Mouse (Mus musculus): ENCODE measurements around the gene Cpb2. TPM values are rescaled to one million over a fixed set of nuclear protein-coding genes. Genes with fewer than 3 reads are reported as not detected.

Gene Cpb2
- polyA plus RNA-seq, 1 experiment from 2014 or later: not detected

GRCm38 (mm10) chr14:75213752-75214151 is 28.3 kb upstream of the Cpb2 start:
- WGBS: 80% methylated on average over 11 of the region's 11 CpGs
- ATAC-seq (ENCODE audit: low read depth): no peak

GRCm38 (mm10) chr14:75218843-75219242 is 23.2 kb upstream of the Cpb2 start:
- H3K9me3 ChIP-seq (ENCODE audit: control insufficient read depth, low read length): no peaks in the 10 kb centered on the region
- H3K9ac ChIP-seq (ENCODE audit: low read depth, low read length): no peak overlapping the region
- no peak overlapping the region for H3K27ac ChIP-seq (replicated peaks; ENCODE audit: low read depth, low read length)
- no peak for ATAC-seq (ENCODE audit: low read depth)
- H3K4me3 ChIP-seq (ENCODE audit: low read depth, low read length): no peak overlapping the region
- H3K27me3 ChIP-seq (replicated peaks; ENCODE audit: control insufficient read depth, insufficient read depth, low read length): no peaks in the 10 kb centered on the region
- no peak for DNase-seq (ENCODE audit: low spot score)
- no peaks in the 10 kb centered on the region for H3K4me1 ChIP-seq (ENCODE audit: control insufficient read depth, insufficient read depth, low read length)
- H3K4me2 ChIP-seq (ENCODE audit: low read depth, low read length): no peak overlapping the region
- WGBS: 96% methylated on average over 2 of the region's 2 CpGs
- no peaks in the 10 kb centered on the region for H3K36me3 ChIP-seq (ENCODE audit: control insufficient read depth, insufficient read depth, low read length)

More at GRCm38 (mm10) chr14:75213752-75214151, 28.3 kb upstream of the Cpb2 start:
- no peaks in the 10 kb centered on the region for H3K27me3 ChIP-seq (replicated peaks; ENCODE audit: control insufficient read depth, insufficient read depth, low read length)
- H3K36me3 ChIP-seq (ENCODE audit: control insufficient read depth, insufficient read depth, low read length): no peaks in the 10 kb centered on the region
- DNase-seq (ENCODE audit: low spot score): no peak
- no peaks in the 10 kb centered on the region for H3K9me3 ChIP-seq (ENCODE audit: control insufficient read depth, low read length)
- H3K27ac ChIP-seq (replicated peaks; ENCODE audit: low read depth, low read length): no peak overlapping the region
- H3K9ac ChIP-seq (ENCODE audit: low read depth, low read length): no peak overlapping the region
- H3K4me3 ChIP-seq (ENCODE audit: low read depth, low read length): no peak overlapping the region
- no peak overlapping the region for H3K4me2 ChIP-seq (ENCODE audit: low read depth, low read length)
- no peaks in the 10 kb centered on the region for H3K4me1 ChIP-seq (ENCODE audit: control insufficient read depth, insufficient read depth, low read length)

GRCm38 (mm10) chr14:75219250-75219913 is 22.7 kb upstream of the Cpb2 start:
- ATAC-seq (ENCODE audit: low read depth) (no peak), DNase-seq (ENCODE audit: low spot score) (no peak)
- 75% methylated on average over 5 of the region's 5 CpGs for WGBS

GRCm38 (mm10) chr14:75222386-75222785 is 19.7 kb upstream of the Cpb2 start:
- Histone ChIP-seq H3K27ac (replicated peaks; ENCODE audit: low read depth, low read length) (no peak overlapping the region), H3K27me3 (replicated peaks; ENCODE audit: control insufficient read depth, insufficient read depth, low read length) (no peaks in the 10 kb centered on the region), H3K9me3 (ENCODE audit: control insufficient read depth, low read length) (no peaks in the 10 kb centered on the region), H3K9ac (ENCODE audit: low read depth, low read length) (no peak overlapping the region), H3K4me1 (ENCODE audit: control insufficient read depth, insufficient read depth, low read length) (no peaks in the 10 kb centered on the region), H3K4me3 (ENCODE audit: low read depth, low read length) (no peak overlapping the region), H3K4me2 (ENCODE audit: low read depth, low read length) (no peak overlapping the region), H3K36me3 (ENCODE audit: control insufficient read depth, insufficient read depth, low read length) (no peaks in the 10 kb centered on the region)
- no peak for DNase-seq (ENCODE audit: low spot score)
- no peak for ATAC-seq (ENCODE audit: low read depth)
- 75% methylated on average over 6 of the region's 6 CpGs for WGBS

More at GRCm38 (mm10) chr14:75219250-75219913, 22.7 kb upstream of the Cpb2 start:
- no peaks in the 10 kb centered on the region for H3K27me3 ChIP-seq (replicated peaks; ENCODE audit: control insufficient read depth, insufficient read depth, low read length)
- H3K4me1 ChIP-seq (ENCODE audit: control insufficient read depth, insufficient read depth, low read length): no peaks in the 10 kb centered on the region
- H3K4me3 ChIP-seq (ENCODE audit: low read depth, low read length): no peak overlapping the region
- no peak overlapping the region for H3K27ac ChIP-seq (replicated peaks; ENCODE audit: low read depth, low read length)
- no peak overlapping the region for H3K4me2 ChIP-seq (ENCODE audit: low read depth, low read length)
- no peaks in the 10 kb centered on the region for H3K36me3 ChIP-seq (ENCODE audit: control insufficient read depth, insufficient read depth, low read length)
- no peaks in the 10 kb centered on the region for H3K9me3 ChIP-seq (ENCODE audit: control insufficient read depth, low read length)
- H3K9ac ChIP-seq (ENCODE audit: low read depth, low read length): no peak overlapping the region

GRCm38 (mm10) chr14:75227453-75228084 is 14.5 kb upstream of the Cpb2 start:
- ATAC-seq (ENCODE audit: low read depth): no peak
- H3K27ac ChIP-seq (replicated peaks; ENCODE audit: low read depth, low read length): no peak overlapping the region
- H3K4me1 ChIP-seq (ENCODE audit: control insufficient read depth, insufficient read depth, low read length): no peaks in the 10 kb centered on the region
- H3K27me3 ChIP-seq (replicated peaks; ENCODE audit: control insufficient read depth, insufficient read depth, low read length): no peaks in the 10 kb centered on the region
- H3K36me3 ChIP-seq (ENCODE audit: control insufficient read depth, insufficient read depth, low read length): no peaks in the 10 kb centered on the region
- no peak overlapping the region for H3K4me3 ChIP-seq (ENCODE audit: low read depth, low read length)
- DNase-seq (ENCODE audit: low spot score): no peak
- H3K9ac ChIP-seq (ENCODE audit: low read depth, low read length): no peak overlapping the region
- H3K9me3 ChIP-seq (ENCODE audit: control insufficient read depth, low read length): no peaks in the 10 kb centered on the region
- no peak overlapping the region for H3K4me2 ChIP-seq (ENCODE audit: low read depth, low read length)
- 69% methylated on average over 6 of the region's 6 CpGs for WGBS

GRCm38 (mm10) chr14:75229834-75230233 is 12.3 kb upstream of the Cpb2 start:
- no peaks in the 10 kb centered on the region for H3K4me1 ChIP-seq (ENCODE audit: control insufficient read depth, insufficient read depth, low read length)
- DNase-seq (ENCODE audit: low spot score) (no peak), ATAC-seq (ENCODE audit: low read depth) (no peak)
- H3K9ac ChIP-seq (ENCODE audit: low read depth, low read length): no peak overlapping the region
- 56% methylated on average over 2 of the region's 2 CpGs for WGBS
- H3K4me3 ChIP-seq (ENCODE audit: low read depth, low read length): no peak overlapping the region
- no peaks in the 10 kb centered on the region for H3K36me3 ChIP-seq (ENCODE audit: control insufficient read depth, insufficient read depth, low read length)
- no peak overlapping the region for H3K4me2 ChIP-seq (ENCODE audit: low read depth, low read length)
- H3K27me3 ChIP-seq (replicated peaks; ENCODE audit: control insufficient read depth, insufficient read depth, low read length): no peaks in the 10 kb centered on the region
- H3K9me3 ChIP-seq (ENCODE audit: control insufficient read depth, low read length): no peaks in the 10 kb centered on the region
- no peak overlapping the region for H3K27ac ChIP-seq (replicated peaks; ENCODE audit: low read depth, low read length)

- H3K4me3 ChIP-seq (ENCODE audit: low read depth, low read length): no peak overlapping the region
- H3K4me1 ChIP-seq (ENCODE audit: control insufficient read depth, insufficient read depth, low read length): no peaks in the 10 kb centered on the region
- WGBS: 84% methylated on average over 5 of the region's 5 CpGs
- no peaks in the 10 kb centered on the region for H3K27me3 ChIP-seq (replicated peaks; ENCODE audit: control insufficient read depth, insufficient read depth, low read length)
- no peak overlapping the region for H3K4me2 ChIP-seq (ENCODE audit: low read depth, low read length)
- no peak for DNase-seq (ENCODE audit: low spot score)
- no peaks in the 10 kb centered on the region for H3K9me3 ChIP-seq (ENCODE audit: control insufficient read depth, low read length)
- H3K9ac ChIP-seq (ENCODE audit: low read depth, low read length): no peak overlapping the region
- ATAC-seq (ENCODE audit: low read depth): no peak
- H3K27ac ChIP-seq (replicated peaks; ENCODE audit: low read depth, low read length): no peak overlapping the region
- H3K36me3 ChIP-seq (ENCODE audit: control insufficient read depth, insufficient read depth, low read length): no peaks in the 10 kb centered on the region
These were observed 9.0 kb upstream of the Cpb2 start for GRCm38 (mm10) chr14:75233070-75233469.

- WGBS: 87% methylated on average over 8 of the region's 8 CpGs
- DNase-seq (ENCODE audit: low spot score) (no peak), ATAC-seq (ENCODE audit: low read depth) (no peak)
- Histone ChIP-seq H3K27me3 (replicated peaks; ENCODE audit: control insufficient read depth, insufficient read depth, low read length) (no peaks in the 10 kb centered on the region), H3K4me2 (ENCODE audit: low read depth, low read length) (no peak overlapping the region), H3K4me3 (ENCODE audit: low read depth, low read length) (no peak overlapping the region), H3K4me1 (ENCODE audit: control insufficient read depth, insufficient read depth, low read length) (no peaks in the 10 kb centered on the region), H3K9me3 (ENCODE audit: control insufficient read depth, low read length) (no peaks in the 10 kb centered on the region), H3K9ac (ENCODE audit: low read depth, low read length) (no peak overlapping the region), H3K27ac (replicated peaks; ENCODE audit: low read depth, low read length) (no peak overlapping the region), H3K36me3 (ENCODE audit: control insufficient read depth, insufficient read depth, low read length) (no peaks in the 10 kb centered on the region)
These were observed 6.5 kb upstream of the Cpb2 start for GRCm38 (mm10) chr14:75235552-75235951.
